Mouse (Mus musculus) liver, postnatal 0 days (tissue): ENCODE results near the gene Dusp23. TPM values are rescaled to one million over a fixed set of nuclear protein-coding genes. Genes with fewer than 3 reads are reported as not detected.
A peak's percentile ranks its signal among the peaks of the same experiment; 100 is the strongest.

ENCODE experiments used
- ATAC-seq: fragments of 200-750 bp; cut with Nextera tagmentation; 2 replicates; pipeline ENCODE4 v1.8.0; 2017; ENCODE audit warnings: mild to moderate bottlenecking, moderate library complexity
- DNase-seq: peaks from one replicate; pipeline ENCODE4 v3.0.0-alpha.2; 2016
- H3K27ac ChIP-seq: fragments of 300-500 bp; sonication (generic); 2 replicates; pipeline ENCODE4 v1.5.1; 2014; ENCODE audit warnings: antibody characterized with exemption, moderate library complexity, mild to moderate bottlenecking, low read depth
- H3K27me3 ChIP-seq: fragments of 300-500 bp; sonication (generic); 2 replicates; pipeline ENCODE4 v1.6.1; 2014; ENCODE audit warnings: low read length, control low read depth, mixed read lengths; ENCODE audit not compliant: insufficient read depth
- H3K36me3 ChIP-seq: fragments of 300-500 bp; sonication (generic); replicated peaks from 2 replicates; pipeline ENCODE4 v1.6.1; 2014; ENCODE audit warnings: mild to moderate bottlenecking, control low read depth, low read length, moderate library complexity, mixed read lengths; ENCODE audit not compliant: insufficient read depth
- H3K4me1 ChIP-seq: fragments of 300-500 bp; sonication (generic); 2 replicates; pipeline ENCODE4 v1.6.1; 2014; ENCODE audit warnings: antibody characterized with exemption, mild to moderate bottlenecking, control low read depth; ENCODE audit not compliant: insufficient read depth
- H3K4me2 ChIP-seq: fragments of 300-500 bp; sonication (generic); 2 replicates; pipeline ENCODE4 v1.6.1; 2014; ENCODE audit warnings: low read depth, mild to moderate bottlenecking, low read length, moderate library complexity, mixed read lengths
- H3K4me3 ChIP-seq: fragments of 300-500 bp; sonication (generic); 2 replicates; pipeline ENCODE4 v1.5.1; 2014; ENCODE audit warnings: low read depth, low read length
- H3K9ac ChIP-seq: fragments of 300-500 bp; sonication (generic); replicated peaks from 2 replicates; pipeline ENCODE4 v1.6.1; 2014; ENCODE audit warnings: mild to moderate bottlenecking, moderate library complexity
- H3K9me3 ChIP-seq: fragments of 300-500 bp; sonication (generic); 2 replicates; pipeline ENCODE4 v1.6.1; 2016; ENCODE audit warnings: mild to moderate bottlenecking, control low read depth, low read length, mixed read lengths
- CTCF ChIP-seq: sonication (generic); IDR thresholded peaks from 2 replicates; pipeline ENCODE4 v1.5.1; 2016; ENCODE audit warnings: antibody characterized with exemption, low read depth
- EP300 ChIP-seq: IDR thresholded peaks from 2 replicates; pipeline ENCODE4 v1.6.1; 2016; ENCODE audit warnings: antibody characterized with exemption, low read depth, mild to moderate bottlenecking
- WGBS: fragments of 180-500 bp; shearing (Covaris S2); extraction: QIAGEN DNeasy Blood & Tissue Kit; methylation state at CpG from one replicate; pipeline ENCODE4 v1.1.7; 2014; ENCODE audit not compliant: insufficient replicate concordance; 5-methylcytosine and 5-hydroxymethylcytosine counted together
- polyA plus RNA-seq: library from polyadenylated mRNA; unstranded; fragments of >200 nt; fragmentation: Nextera tagmentation; extraction: Ambion mirVana; gene quantifications from 2 replicates; pipeline ENCODE4 v1.2.1, GENCODE M21; 2015

The Dusp23 gene
- polyA plus RNA-seq, 1 experiment from 2014 or later = 12.1 TPM

DNA sequence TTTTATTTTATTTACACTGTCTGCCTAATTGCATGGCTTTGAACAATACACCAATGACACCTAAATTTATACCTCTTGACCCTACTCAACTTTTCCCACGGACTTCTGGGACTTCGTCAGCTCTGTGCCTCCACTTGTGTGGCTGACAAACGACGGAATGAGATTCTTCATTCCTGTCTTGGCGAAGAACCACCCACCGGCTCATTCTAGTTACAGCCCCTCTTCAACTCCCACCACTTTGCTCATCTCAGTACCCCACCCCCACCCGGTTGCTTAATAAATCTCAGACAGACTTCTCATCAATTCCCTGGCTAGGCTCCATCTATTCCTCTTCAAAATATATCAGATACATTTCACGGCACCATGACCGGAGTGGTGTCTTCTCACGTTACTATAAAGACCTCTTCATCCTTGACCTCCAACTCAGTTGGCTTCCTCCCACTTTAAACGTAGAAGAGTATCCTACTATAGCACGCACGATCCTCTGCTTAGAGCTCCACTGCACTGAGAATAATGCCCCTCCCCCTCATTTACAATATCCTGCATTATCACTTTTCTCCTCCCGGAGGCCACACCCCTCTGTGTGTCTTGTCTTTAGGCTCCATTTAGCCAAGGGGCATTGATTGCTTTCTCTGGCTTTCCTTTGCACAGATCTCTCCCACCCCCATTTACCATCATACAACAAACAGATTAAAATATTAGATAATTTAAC is 15.2 kb downstream of the Dusp23 start:
- ATAC-seq (no peak), DNase-seq (no peak)
- H3K9ac ChIP-seq = no peak overlapping the region
- peaks cover 7% of the 10 kb centered on the region; the same call in 1 of the 2 replicates for H3K27me3 ChIP-seq
- WGBS = 47% methylated on average over 14 of the region's 14 CpGs
- no peak overlapping the region for H3K27ac ChIP-seq
- H3K9me3 ChIP-seq = no peaks in the 10 kb centered on the region
- no peak for TF ChIP-seq CTCF
- no peak for TF ChIP-seq EP300
- H3K4me2 ChIP-seq = no peak overlapping the region
- H3K4me1 ChIP-seq = no peaks in the 10 kb centered on the region
- H3K4me3 ChIP-seq = no peak overlapping the region
- no peaks in the 10 kb centered on the region for H3K36me3 ChIP-seq

DNA sequence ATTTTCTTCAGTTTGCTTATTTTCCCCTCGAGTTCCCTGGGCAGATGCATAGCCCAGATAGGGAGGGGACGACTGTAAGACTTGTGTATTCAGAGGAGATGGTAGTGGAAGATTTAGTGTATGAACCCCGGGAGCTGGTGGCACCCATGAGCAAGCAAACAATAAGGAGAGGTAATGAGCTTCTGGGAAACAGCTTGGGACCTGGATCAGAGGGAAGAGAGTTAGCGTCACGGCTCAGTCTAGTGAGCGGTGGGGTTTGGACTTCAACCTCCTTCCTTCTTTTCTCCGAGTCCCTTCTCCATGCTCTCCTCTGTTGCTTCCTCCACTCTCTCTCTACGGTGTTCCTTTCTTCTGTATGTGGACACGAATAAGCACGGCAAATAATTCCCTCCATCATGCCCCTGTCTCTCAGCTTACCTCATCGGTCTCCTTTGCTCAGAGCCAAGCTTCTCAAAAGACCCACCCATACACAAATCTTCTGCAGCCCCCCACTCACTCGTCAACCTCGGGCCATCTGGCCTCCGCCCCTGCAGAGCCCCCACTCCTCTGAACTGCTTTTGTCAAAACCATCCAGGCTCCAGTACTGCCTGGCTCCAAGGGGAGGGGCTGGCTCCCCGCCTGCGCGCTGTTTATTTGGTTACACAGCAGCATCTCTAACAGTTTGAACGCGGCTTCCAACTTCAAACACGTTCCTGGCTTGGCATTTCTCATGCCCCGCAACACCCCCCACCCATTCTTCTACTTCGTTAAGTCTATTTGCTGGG is 16.0 kb downstream of the Dusp23 start:
- no peak overlapping the region for H3K4me2 ChIP-seq
- no peak overlapping the region for H3K4me3 ChIP-seq

DNA sequence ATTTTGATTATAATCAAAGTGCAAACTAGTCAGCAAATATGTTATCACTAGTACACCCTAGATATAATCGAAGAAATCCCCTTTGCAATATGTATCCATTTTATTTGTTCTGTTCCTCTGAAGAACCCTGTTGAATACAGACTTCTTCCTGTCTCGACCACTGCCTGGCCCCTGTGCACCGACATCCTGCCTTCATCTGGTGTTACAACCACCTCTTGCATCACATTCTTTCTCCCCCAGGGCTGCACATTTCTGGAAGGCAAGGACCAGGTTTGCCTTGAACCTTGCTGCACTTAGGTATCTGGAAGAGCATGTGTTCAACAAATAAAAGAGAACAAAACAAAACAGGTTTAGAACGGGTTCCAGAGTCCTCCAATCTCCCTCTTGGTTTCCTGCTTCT is 17.4 kb downstream of the Dusp23 start:
- Histone ChIP-seq H3K27ac (no peak overlapping the region), H3K9ac (no peak overlapping the region), H3K4me2 (no peak overlapping the region), H3K4me3 (no peak overlapping the region), H3K27me3 (peaks cover 7% of the 10 kb centered on the region; the same call in 1 of the 2 replicates), H3K36me3 (no peaks in the 10 kb centered on the region), H3K4me1 (no peaks in the 10 kb centered on the region), H3K9me3 (no peaks in the 10 kb centered on the region)
- DNase-seq (no peak), ATAC-seq (no peak)
- 31% methylated on average over 4 of the region's 4 CpGs for WGBS
- no peak for TF ChIP-seq EP300
- TF ChIP-seq CTCF = no peak

More for the DNA sequence above, 16.0 kb downstream of the Dusp23 start:
- Histone ChIP-seq H3K9ac (no peak overlapping the region), H3K4me1 (no peaks in the 10 kb centered on the region), H3K27ac (no peak overlapping the region), H3K27me3 (peaks cover 7% of the 10 kb centered on the region; the same call in 1 of the 2 replicates), H3K36me3 (no peaks in the 10 kb centered on the region), H3K9me3 (no peaks in the 10 kb centered on the region)
- no peak for DNase-seq
- no peak for ATAC-seq
- TF ChIP-seq EP300 (no peak), CTCF (no peak)
- 15% methylated on average over 22 of the region's 22 CpGs for WGBS

DNA sequence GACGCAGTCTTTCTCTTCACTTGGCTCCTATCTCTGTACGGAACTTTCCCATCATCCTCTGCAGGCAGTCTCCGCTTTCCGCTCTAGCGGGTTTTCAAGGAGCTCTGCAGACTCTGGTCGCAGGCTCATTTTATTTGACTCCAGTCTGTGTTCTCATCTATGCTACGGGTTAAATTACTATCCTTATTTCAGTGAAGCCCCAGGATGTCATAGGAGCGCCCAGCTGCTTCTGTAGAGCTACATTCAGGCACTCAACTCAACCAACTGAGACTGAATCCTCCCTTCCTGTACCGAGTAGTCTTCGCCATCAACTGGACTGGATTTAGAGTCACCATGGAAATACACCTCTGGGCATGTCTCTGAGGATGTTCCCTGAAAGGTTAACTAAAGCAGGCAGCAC is 18.1 kb downstream of the Dusp23 start:
- WGBS = 83% methylated on average over 10 of the region's 10 CpGs
- Histone ChIP-seq H3K27me3 (peaks cover 7% of the 10 kb centered on the region; the same call in 1 of the 2 replicates), H3K4me2 (no peak overlapping the region), H3K9me3 (no peaks in the 10 kb centered on the region), H3K9ac (no peak overlapping the region), H3K27ac (no peak overlapping the region), H3K36me3 (no peaks in the 10 kb centered on the region), H3K4me3 (no peak overlapping the region), H3K4me1 (no peaks in the 10 kb centered on the region)
- no peak for DNase-seq
- TF ChIP-seq EP300 (no peak), CTCF (no peak)
- no peak for ATAC-seq

DNA sequence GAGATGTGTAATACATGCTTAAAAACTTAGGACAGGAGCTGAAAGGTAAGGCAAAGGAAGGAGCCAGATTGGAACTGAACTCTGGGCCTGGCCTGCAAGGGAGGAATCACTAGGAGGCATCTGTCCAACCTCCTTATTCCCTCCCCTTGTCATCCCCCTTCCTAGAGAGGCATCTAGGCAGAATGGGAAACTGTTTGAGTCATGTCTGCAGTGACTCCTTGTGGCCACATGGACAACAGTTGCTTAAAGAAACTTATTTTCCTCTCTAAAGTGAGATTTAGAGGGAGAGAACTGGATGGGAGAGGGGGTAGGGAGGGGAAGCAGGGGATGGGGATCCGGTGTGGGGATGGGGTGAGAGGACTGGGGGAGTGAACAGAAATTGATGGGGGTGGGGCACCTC is 20.0 kb downstream of the Dusp23 start:
- no peak for TF ChIP-seq EP300
- peak; percentile 61 for TF ChIP-seq CTCF
- DNase-seq = no peak
- ATAC-seq = no peak

DNA sequence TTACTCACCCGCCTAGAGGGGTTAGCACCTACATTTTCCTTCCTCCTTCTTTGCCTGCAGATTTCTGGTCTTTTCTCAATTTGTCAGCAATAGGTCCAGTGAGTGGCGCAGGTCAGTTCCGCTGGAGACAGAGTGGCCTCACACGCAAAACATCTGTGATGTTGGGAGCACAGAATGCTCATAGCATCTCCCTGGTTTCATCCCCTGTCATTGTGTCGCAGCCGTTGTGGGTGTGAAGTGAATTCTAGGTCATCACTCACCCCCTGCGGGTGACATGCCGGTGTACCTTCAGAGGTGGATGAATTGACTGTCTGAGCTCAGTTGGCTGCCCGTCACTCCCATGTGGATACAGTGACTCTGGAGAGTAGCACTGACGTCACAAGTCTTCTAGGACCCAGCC is 21.5 kb downstream of the Dusp23 start:
- Histone ChIP-seq H3K9me3 (no peaks in the 10 kb centered on the region), H3K4me2 (no peak overlapping the region), H3K36me3 (no peaks in the 10 kb centered on the region), H3K27ac (no peak overlapping the region), H3K4me3 (no peak overlapping the region), H3K27me3 (0 out of 2 replicates have a peak, but pooled peaks cover 4% of the 10 kb centered on the region), H3K9ac (no peak overlapping the region), H3K4me1 (no peaks in the 10 kb centered on the region)
- TF ChIP-seq EP300 (no peak), CTCF (no peak)
- WGBS = 74% methylated on average over 10 of the region's 10 CpGs
- no peak for DNase-seq
- no peak for ATAC-seq

More for the DNA sequence above, 20.0 kb downstream of the Dusp23 start:
- no peak overlapping the region for H3K27ac ChIP-seq
- no peaks in the 10 kb centered on the region for H3K36me3 ChIP-seq
- 35% methylated on average over 1 of the region's 1 CpGs for WGBS
- H3K9me3 ChIP-seq = no peaks in the 10 kb centered on the region
- H3K9ac ChIP-seq = no peak overlapping the region
- H3K4me2 ChIP-seq = no peak overlapping the region
- H3K4me3 ChIP-seq = no peak overlapping the region
- H3K27me3 ChIP-seq = peaks cover 7% of the 10 kb centered on the region; the same call in 1 of the 2 replicates
- H3K4me1 ChIP-seq = no peaks in the 10 kb centered on the region
